Mouse (Mus musculus) cerebral cortex, adult 2 months (tissue): Measurements from ENCODE around the gene Msi2.

Experiments used
- WGBS: fragments of 180-500 bp; shearing (Covaris S2); methylation state at CpG from one replicate; pipeline ENCODE4 v1.1.7; 2018; 5-methylcytosine and 5-hydroxymethylcytosine counted together

Msi2 gene

DNA sequence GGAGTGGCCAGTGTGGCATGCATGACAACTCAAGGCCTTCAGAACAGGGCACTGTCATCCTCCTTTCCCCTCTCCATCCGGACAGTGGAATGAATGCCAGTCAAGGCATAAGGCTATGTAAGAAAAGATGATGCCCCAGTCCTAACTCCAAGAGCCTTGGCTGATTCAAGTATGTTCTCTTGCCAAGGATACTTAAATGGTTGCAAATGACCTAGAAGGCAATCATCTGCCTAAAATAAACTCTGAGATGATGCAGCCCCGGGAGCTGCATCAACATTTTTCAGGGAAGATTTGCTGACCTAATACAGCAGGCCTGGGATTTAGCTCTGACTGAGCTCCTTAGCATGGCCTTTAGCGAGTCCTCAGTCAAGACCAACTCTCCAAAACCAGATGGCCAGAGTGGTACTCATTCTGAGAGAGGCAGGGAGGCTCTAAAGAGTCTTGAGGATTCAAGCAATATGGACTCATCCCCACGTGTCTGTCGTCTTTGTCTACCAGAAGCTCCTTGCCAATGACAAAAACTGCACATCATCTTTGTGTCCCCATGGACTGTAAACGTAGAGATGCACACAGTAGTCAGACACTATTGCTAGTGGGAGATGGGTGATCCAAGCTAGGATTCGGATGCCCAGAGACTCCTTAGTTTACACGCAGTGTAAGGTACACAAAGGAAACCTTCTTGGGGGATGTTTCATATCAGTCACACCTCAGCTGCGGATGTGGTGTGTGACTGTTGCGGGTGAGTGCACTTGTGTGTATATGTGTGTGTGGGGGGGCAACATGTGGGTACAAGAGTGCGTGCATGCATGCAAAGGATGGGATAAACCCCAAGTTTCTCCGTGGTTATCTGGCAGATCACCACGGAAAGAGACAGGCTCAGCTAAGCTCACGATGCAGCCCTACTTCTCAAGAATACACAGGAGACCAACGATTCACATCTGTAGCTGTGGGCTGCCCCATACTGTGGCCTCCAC, 176.4 kb downstream of the Msi2 start:
- WGBS, result 81% methylated on average over 15 of the region's 15 CpGs

DNA sequence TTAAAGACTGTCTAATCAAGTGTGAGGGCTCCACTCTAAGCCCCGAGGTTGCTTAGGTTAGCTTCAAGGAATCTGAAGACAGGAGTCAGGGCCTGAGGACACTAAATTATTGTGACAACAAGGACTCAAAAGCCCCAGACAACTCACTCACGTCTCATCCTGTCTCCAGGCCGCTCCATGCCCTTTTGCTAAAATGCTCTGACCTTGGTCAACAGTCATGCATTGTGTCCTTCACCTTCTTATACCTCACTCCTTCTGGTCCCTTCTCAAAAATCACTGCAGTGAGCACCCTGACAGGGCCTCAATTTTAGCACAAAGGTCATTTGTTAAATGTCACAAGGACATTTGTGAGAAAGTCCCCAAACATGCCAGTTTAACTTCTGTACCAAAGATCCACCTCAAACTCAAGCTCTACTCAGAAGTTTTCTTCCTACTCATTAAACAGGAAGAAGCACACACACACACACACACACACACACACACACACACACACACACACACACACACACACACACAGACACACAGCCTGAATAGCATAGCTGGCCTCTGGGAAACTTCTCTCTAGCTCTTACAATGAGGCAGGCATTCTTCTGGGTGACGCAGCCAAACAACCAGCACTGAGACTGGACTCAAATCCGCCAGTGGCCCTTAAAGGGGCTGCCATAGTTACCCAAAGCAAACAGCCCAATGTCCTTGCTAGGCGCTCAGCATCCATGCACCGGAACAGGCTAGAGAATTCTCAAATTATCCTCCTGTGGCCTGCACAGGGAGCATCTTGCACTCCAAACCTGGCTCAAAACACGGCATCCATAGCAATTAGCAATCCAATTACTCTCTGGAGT, 178.5 kb downstream of the Msi2 start:
- 75% methylated on average over 8 of the region's 8 CpGs for WGBS

DNA sequence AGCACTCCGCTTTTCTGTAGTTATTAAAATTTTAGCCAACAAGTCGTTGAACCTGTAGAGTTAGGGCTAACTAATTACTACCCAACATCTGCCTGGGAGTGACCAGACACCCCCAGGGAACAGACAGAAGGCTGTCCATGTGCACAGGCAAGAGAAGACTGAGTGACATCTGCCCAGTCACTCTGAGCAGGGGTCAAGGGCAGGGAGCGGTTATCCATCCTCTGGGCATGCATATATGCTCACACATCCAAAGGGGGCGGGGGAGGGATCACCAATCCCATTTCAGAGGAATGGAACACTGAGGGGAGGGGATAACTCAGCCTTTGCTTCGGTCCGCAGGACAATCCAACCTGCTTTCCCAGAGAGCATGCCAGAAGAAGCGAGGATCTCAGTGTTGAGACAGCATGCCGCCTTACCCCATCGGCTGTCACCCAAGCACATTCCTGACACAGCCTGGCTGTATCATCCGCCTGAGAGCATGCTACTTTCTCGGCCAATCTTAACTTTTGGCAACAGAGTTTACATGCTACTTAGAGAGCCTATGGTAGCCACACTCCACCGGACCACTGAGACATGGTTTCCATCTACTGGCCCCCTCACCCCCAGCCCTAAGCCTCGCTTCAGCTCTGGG, 179.5 kb downstream of the Msi2 start:
- WGBS, result 75% methylated on average over 13 of the region's 13 CpGs

DNA sequence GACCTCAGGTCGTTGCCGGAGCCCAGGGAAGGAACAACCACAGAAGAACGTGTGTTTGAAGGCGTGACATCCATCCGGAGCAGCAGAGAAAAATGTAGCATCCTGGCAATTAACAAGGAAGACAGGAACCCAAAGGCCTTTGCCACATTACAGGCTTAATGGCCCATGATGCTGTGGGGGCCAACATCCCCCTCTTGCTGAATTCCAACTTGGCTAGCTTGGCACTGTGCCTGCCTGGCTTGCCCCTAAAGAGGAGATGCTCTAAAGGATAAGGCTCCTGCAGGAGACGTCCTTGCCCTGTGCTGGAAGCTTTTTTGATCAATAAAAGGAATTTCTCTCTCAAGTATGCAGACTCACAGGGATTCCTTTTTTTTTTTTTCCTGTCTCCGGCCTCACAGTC, 181.0 kb downstream of the Msi2 start:
- 78% methylated on average over 7 of the region's 7 CpGs for WGBS

DNA sequence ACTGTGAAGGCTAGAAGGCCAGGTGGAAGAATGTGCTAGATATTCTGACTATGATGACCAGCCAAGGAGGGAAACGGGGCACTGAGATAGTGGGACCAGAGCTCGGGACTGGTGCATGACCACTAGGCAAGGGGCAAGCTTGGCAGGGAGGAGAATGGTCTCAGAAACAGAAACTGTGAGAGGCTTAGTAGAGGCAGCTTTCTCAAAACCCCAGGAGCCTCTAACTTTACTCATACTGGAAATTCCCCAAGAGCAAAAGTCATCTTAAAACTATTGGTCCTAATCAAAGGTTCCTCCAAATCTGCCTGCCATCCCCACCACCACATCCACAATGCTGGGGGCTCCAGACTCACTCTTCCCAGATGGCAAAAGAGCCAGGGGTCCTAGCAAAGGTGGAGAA, 181.5 kb downstream of the Msi2 start:
- 93% methylated on average over 2 of the region's 2 CpGs for WGBS

DNA sequence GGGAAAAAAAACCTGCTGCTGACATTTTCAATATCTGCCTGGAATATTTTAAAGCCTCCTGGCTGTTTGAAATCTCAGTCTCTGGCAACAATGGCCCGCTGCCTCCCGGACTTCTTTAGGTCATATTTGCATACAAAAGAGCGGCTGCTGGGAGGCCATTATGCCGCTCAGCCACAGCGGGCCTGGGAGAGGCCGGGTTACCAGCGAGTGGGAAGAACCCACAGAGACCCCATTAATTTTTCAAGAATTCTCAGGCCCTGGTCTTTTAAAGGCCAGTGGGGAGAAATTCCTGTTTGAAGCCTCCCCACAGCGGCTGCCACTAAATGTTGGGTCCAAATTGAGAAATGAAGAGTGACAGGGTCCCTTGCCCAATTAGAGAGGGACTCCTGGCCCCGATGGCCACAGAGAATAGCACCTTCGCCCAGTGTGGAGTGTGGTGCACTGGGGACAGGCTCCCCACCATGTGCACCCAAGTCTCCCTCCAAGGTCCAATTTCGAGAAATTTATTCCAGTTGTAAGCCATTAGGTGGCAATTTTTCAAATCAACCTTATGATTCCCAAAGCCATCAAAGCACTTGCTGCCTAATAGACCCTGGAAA, 183.9 kb downstream of the Msi2 start:
- WGBS, result 66% methylated on average over 11 of the region's 11 CpGs

DNA sequence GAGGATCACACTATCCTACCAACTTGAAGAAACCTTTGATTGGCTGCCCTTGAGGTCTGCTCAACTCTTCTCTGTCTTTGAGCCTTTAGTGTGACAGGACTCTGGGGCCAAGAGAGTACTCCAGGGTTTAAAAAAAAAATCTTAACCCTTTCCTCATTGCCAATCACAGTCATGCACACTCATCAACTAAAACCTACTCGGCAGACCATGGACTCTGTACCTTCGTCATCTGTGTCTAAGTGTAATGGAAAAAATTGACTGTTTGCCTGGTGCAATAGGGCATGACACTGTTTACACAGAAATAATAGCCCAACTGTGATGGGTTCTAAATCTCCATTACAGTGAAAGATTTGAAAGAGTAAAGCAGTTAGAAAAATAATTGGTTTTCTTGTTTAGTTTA, 186.3 kb downstream of the Msi2 start:
- 81% methylated on average over 2 of the region's 2 CpGs for WGBS

DNA sequence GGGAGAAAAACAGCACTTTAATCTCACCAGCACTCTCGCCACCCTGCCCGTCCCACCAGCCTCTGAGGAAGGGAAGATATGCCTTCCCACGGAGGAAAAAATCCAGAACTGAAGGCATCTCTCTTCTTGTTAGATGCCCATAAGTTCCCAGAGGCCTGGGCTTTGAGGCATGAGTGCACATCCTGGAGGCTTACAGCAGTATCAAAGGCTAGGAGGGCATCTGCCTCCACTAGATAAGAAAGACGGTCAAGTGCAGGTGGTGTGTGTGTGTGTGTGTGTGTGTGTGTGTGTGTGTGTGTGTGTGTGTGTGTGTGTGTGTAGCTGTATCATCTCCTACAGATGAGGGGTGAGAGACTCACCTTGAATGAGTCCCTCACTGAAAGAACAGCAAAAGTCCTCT, 188.3 kb downstream of the Msi2 start:
- 93% methylated on average over 4 of the region's 4 CpGs for WGBS

DNA sequence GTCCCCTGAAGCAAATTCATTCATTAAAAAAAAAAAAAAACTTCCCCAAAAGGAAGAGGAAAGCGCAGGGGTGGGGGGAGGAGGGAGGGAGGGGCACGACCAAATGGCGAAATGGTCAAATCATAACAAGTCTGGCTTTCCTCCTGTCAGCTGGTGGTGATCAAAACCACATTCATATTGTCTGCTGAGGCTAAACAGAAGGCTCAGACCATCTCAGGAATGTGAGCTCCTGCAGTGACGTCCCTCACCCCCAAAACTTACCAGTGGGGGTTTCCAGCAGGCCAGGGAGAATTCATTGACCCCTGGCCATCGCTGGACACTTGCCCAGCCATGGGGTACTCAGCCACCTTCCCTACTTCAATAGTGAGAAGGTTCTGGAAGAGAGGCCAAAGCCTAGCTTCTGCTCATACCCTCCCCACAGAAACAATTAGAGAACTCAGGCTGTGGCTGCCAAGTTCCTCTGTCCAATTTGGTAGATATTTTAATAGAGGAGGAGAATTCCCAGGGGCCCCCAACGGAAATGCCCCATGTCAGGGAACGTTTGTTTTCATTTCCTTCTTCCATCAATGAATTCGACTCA, 189.7 kb downstream of the Msi2 start:
- 63% methylated on average over 8 of the region's 8 CpGs for WGBS

DNA sequence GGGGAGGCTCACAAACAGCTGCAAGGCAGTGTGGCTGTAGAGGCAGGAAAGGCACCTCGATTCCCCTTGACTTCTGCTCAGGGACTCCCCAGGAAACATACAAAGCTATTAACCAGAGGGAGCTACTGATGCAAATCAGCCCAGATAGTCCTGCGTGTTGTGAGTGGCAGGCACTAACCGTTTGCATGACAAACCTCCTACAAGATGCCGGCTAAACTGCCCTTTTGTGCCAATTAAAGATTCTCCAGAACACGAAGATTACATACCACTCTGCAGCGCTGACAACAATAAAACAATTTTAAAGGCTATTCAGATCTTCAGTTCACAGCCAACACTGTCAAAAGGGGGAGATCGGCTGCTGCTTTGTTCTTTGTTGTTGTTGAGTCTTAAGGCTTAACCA, 191.6 kb downstream of the Msi2 start:
- WGBS, result 57% methylated on average over 7 of the region's 7 CpGs

DNA sequence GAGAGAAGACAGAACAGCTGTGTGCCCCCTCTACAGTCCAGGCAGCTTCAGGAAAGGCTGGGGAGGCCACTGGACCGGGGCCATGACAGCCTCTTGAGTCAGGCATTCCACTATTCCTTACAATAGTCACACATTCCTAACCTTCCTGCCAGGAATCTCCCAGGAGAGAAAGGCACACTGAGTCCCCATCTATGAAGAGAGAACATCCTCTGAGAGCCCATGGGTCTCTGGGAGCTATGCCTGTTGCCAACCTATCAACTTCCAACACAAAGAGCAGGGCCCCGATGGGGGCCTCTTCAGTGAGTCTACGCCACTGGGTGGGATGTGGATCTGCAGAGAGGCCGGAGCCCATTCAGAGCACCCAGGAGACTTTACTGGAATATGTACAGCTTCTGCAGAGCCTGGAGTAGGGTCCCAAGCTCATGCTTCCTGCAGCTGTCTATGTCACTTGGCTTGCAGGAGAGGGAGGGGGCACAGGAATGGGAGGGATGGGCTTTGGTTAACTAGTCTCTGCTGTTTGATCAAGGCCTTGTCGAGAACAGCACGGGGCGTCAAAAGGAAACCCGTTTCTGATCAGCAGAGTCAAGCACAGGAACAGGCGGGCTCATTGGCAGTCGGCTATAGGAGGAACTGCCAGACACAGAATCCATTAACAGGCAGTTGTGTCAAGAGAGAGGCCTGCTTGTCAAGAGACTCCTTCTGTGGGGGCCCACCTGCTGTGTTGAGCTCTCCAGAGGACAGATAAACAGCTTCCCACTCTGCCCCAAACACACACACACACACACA, 193.3 kb downstream of the Msi2 start:
- WGBS, result 50% methylated on average over 10 of the region's 10 CpGs

DNA sequence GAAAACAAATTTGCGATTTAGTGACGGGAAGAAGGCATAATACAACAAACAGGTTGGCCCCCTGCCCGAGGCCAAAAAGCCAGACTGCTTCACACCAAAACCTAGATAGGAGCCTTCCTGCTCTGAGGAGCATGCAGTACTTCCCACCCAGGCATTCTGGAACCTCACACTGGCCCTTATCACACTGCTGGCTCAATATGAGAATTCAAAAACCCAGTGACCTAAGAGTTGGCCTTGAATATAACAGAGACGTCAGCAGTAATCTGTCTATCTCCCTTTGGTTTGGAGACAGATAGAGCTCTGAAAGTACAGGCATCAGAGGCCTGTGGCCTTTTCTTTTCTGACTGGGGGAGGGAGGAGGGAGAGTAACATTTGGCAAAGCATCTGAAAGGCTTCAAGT, 194.4 kb downstream of the Msi2 start:
- 61% methylated on average over 4 of the region's 4 CpGs for WGBS

DNA sequence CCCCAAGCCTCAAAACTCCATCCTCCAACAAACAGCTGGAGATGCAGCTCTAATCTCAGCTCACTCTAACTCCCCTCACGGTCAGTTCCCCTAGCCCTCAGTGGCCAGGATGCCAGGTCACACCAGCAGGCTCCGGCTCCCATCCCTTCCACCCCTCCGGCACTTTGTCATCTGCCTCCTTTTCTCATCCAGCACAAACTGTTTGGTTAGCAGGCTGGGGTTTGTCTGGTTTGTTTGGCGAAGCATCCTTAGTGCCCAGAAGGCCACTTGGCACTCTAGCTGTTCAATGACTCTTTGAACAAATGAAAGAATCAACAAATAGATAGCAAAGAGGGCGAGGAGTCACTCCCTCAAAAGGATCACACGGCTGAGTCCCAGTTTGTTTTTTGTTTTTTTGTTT, 194.8 kb downstream of the Msi2 start:
- 71% methylated on average over 6 of the region's 6 CpGs for WGBS

DNA sequence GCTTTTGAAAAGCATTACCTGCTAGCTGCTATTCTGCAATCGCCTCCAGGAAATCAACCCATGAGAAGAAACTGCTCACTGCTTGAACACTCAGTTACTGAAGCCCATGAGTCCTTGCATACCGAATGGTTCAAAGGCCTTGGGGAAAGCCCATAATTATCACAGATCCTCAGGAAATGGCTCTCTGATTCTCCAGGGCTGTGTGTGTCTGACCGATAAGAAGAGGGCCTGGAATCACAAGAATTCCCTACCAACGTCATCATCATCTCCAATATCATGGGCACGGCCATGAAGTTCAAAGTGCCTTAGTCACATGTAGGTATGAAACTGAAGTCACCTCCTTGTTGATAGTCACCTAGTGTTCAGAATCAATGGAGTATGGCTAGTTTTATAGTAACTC, 196.2 kb downstream of the Msi2 start:
- WGBS, result 84% methylated on average over 5 of the region's 5 CpGs

DNA sequence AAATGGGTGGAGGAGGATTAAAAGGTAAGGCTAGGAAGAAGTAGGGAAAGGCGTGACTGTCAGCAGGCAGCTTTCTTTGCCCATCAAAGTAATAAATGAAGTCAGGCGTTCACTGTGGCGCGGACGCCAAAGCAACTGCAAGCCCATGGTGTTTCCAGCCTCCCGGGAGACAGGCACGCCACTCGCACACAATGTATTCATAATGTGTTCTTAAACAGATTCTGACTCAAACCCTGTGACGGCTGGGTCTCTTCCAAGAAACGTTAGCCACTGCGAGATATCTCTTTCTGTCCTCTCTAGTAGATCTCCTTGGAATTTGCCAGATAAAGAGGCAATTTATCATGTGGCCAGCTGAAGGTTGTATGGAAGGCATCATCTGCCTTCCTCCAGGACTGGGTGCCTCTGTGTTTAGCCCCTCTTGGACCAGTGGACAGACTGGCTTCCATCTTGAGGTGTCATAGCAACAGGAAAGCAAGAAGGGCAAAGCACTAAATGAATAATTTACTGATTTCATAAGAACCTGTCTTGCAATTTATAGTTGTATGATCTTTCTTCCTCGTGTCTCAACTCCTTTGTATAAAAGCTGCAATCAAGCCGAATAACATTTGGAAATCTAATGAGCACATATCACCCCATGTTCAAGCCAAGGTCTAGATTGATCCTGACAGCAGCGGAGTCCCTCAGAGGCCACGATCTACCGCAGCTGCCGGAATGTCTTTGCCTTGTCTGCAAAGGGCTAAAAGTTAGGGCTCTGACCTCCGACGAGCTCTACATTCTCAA, 197.2 kb downstream of the Msi2 start:
- 65% methylated on average over 19 of the region's 19 CpGs for WGBS

DNA sequence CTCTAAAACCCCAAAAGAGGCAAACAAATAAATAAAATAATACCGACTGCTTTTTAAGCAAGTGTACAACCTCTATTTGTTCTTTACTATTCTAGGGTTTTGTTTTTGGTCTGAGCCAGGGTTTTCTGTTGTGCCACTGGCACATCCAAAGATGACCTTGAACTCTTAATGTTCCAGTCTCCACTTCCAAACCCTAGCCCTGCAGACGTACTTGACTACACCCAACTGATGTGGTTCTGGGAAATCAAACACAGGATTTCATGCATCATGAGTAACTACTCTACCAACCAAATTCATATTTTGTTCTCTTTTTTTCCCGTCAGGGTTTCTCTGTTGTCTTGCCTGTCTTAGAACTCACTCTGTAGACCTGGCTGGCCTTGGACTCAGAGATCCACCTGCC, 200.0 kb downstream of the Msi2 start:
- WGBS, result 94% methylated on average over 3 of the region's 3 CpGs

DNA sequence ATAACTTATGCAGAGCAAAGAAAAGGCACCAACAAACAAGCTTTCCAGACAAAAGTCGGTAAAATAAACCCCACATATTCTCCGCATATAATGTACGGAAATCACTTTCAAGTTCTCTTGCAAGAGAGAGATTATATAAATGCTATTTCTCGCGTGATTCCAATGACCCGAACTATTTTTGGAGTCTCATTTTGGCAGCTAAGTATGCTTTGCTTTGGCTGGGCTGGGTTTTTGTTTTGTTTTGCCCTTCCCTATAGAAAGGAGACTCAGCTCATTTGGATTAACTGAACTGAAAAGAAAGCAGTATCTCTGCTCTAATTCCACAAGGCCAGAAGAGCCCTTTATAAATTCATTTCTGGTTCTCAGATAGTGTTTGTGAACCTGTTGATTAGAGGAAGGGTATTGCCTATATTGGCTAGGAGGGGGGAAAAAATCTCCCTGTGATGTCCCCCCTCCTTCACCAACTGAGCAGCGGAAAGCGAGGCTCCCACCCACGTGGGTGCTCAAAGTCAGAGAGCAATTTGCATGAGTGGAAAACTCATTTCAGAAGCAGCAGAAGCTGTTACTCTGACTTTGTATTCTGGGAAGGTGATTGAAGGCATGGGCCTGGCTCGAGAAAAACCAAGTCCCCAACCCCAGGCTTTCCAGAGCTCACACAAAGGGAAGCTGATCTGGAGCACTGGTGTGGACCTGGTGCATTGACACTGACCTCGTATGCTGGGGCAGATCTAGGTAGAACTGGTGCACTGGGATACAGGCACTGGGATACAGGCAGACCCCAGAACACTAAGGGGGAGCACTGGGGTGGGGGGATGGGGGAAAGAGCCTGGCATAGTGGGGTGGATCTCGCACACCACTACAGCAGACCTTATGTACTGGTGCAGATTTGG, 201.5 kb downstream of the Msi2 start:
- WGBS, result 60% methylated on average over 12 of the region's 12 CpGs

DNA sequence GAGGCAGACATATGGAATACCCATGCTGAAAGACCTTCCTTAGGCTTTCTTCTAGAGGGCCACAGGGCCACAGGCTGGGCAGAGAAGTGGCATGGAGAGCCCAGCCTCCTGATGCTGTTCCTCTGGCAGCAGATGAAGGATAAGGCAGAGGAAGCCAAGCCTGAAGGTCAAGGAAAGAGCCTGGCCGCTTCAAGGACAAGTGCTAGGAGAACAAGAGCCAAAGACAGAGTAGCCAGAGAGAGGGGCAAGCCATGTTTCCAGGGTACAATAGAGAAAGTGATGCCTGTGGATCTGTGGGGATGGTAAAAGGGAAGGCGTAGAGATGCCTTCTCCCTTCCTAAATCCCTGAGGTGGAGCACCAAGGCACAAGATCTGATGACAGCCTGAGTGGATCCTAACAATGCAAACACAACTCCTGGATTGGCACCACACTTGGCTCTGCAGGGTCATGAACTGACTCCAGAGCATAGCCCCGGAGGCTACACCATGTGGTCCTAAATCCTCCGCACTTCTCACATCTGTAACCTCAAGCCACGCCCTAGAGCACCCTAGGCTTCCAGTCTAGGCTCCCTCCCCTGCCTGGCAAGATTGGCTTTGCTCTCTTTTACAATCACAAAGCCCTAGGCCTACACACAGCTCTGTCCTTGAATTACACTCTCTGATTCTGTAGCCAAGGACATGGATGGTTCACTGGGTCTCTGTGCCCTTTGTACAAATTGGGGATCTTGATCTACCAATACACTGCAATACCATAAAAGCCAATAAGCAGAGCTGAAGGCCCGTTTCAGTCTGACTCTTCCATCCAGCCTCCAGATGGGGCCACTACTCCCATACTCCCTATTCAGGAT, 202.4 kb downstream of the Msi2 start:
- 77% methylated on average over 6 of the region's 6 CpGs for WGBS
